Mouse (Mus musculus) testis, adult 2 months (tissue): ENCODE results near the gene Suv39h1. TPM values are rescaled to one million over a fixed set of nuclear protein-coding genes. Genes with fewer than 3 reads are reported as not detected.

Source experiments
- H3K27ac ChIP-seq: fragments of 200-500 bp; 2 replicates; pipeline ENCODE4 v1.5.1; 2012; ENCODE audit warnings: low read depth, low read length; ENCODE audit not compliant: control insufficient read depth, insufficient read depth
- H3K27me3 ChIP-seq: fragments of 200-500 bp; 2 replicates; pipeline ENCODE4 v1.6.1; 2012; ENCODE audit warnings: mild to moderate bottlenecking, low read length, moderate library complexity; ENCODE audit not compliant: control insufficient read depth, insufficient read depth
- H3K36me3 ChIP-seq: fragments of 200-500 bp; 2 replicates; pipeline ENCODE4 v1.6.1; 2012; ENCODE audit warnings: mild to moderate bottlenecking, low read length; ENCODE audit not compliant: control insufficient read depth, insufficient read depth
- H3K4me1 ChIP-seq: fragments of 200-500 bp; 2 replicates; pipeline ENCODE4 v1.6.1; 2012; ENCODE audit warnings: low read length; ENCODE audit not compliant: control insufficient read depth, insufficient read depth
- H3K4me3 ChIP-seq: fragments of 200-500 bp; 2 replicates; pipeline ENCODE4 v1.5.1; 2012; ENCODE audit warnings: low read depth, mild to moderate bottlenecking, low read length, moderate library complexity, mixed read lengths; ENCODE audit not compliant: control insufficient read depth
- CTCF ChIP-seq: fragments of 200-500 bp; IDR thresholded peaks from 2 replicates; pipeline ENCODE4 v1.5.1; 2012; ENCODE audit warnings: low read depth, mild to moderate bottlenecking, inconsistent platforms, low read length, moderate library complexity; ENCODE audit not compliant: control insufficient read depth, insufficient read depth, insufficient replicate concordance
- POLR2A ChIP-seq: fragments of 200-500 bp; IDR thresholded peaks from 2 replicates; pipeline ENCODE4 v1.6.1; 2012; ENCODE audit warnings: low read depth, mild to moderate bottlenecking, inconsistent platforms, low read length, moderate library complexity; ENCODE audit not compliant: control insufficient read depth
- polyA plus RNA-seq: library from polyadenylated mRNA; depleted of rRNA; stranded (reverse); fragments of >200 nt; gene quantifications from 2 replicates; pipeline ENCODE4 v1.2.3, GENCODE M21; 2012; rRNA removed

Gene Suv39h1
- 8.1 and 10.0 TPM in 2 replicates for polyA plus RNA-seq

- Histone ChIP-seq H3K27me3 (no peaks in the 10 kb centered on the region), H3K36me3 (no peaks in the 10 kb centered on the region), H3K27ac (peak within 1 kb of the TSS; percentile 96), H3K4me3 (peak within 1 kb of the TSS; percentile 94), H3K4me1 (peaks cover 7% of the 10 kb centered on the region)
- no peak for TF ChIP-seq CTCF
- peak; percentile 69; the same call in 1 of the 2 replicates for TF ChIP-seq POLR2A
Measured at GRCm38 (mm10) chrX:8074430-8075014, at the start of gene Suv39h1. TSS of gene Suv39h1 (minus strand) at chrX:8074760.

GRCm38 (mm10) chrX:8123821-8124470 lies 49.4 kb upstream of the Suv39h1 start:
- no peak overlapping the region for H3K4me3 ChIP-seq
- H3K4me1 ChIP-seq, result no peaks in the 10 kb centered on the region
- TF ChIP-seq CTCF (no peak), POLR2A (no peak)
- no peaks in the 10 kb centered on the region for H3K27me3 ChIP-seq
- H3K27ac ChIP-seq, result no peak overlapping the region
- H3K36me3 ChIP-seq, result no peaks in the 10 kb centered on the region

GRCm38 (mm10) chrX:8117264-8117663 lies 42.7 kb upstream of the Suv39h1 start:
- Histone ChIP-seq H3K27me3 (no peaks in the 10 kb centered on the region), H3K27ac (no peak overlapping the region), H3K36me3 (no peaks in the 10 kb centered on the region), H3K4me1 (no peaks in the 10 kb centered on the region), H3K4me3 (no peak overlapping the region)
- TF ChIP-seq POLR2A (no peak), CTCF (no peak)

- no peaks in the 10 kb centered on the region for H3K36me3 ChIP-seq
- TF ChIP-seq POLR2A (no peak), CTCF (no peak)
- no peaks in the 10 kb centered on the region for H3K4me1 ChIP-seq
- H3K27me3 ChIP-seq, result no peaks in the 10 kb centered on the region
- H3K4me3 ChIP-seq, result no peak overlapping the region
- H3K27ac ChIP-seq, result no peak overlapping the region
Measured at GRCm38 (mm10) chrX:8115275-8115674, 40.7 kb upstream of the Suv39h1 start.

GRCm38 (mm10) chrX:8105019-8105418 lies 30.5 kb upstream of the Suv39h1 start:
- Histone ChIP-seq H3K4me1 (no peaks in the 10 kb centered on the region), H3K27ac (no peak overlapping the region), H3K4me3 (no peak overlapping the region), H3K27me3 (no peaks in the 10 kb centered on the region), H3K36me3 (no peaks in the 10 kb centered on the region)
- no peak for TF ChIP-seq POLR2A

GRCm38 (mm10) chrX:8102213-8102668 lies 27.7 kb upstream of the Suv39h1 start:
- Histone ChIP-seq H3K4me3 (no peak overlapping the region), H3K4me1 (no peaks in the 10 kb centered on the region), H3K36me3 (no peaks in the 10 kb centered on the region), H3K27ac (no peak overlapping the region), H3K27me3 (no peaks in the 10 kb centered on the region)
- TF ChIP-seq POLR2A (no peak), CTCF (no peak)

- Histone ChIP-seq H3K27ac (no peak overlapping the region), H3K4me3 (no peak overlapping the region), H3K36me3 (no peaks in the 10 kb centered on the region), H3K27me3 (no peaks in the 10 kb centered on the region), H3K4me1 (no peaks in the 10 kb centered on the region)
- TF ChIP-seq CTCF, result no peak
- TF ChIP-seq POLR2A, result no peak
Measured at GRCm38 (mm10) chrX:8101017-8101416, 26.5 kb upstream of the Suv39h1 start.
